Mouse (Mus musculus) gastrocnemius, postnatal 4 days (tissue): ENCODE results near the gene Psmd4. TPM values are rescaled to one million over a fixed set of nuclear protein-coding genes. Genes with fewer than 3 reads are reported as not detected.
"Not testable (repeated sequence)": the region's sequence is repeated elsewhere in the genome, so short reads cannot be mapped to it uniquely, and the experiment has no call there.

Experiments
- DNase-seq, 2 experiments: peaks; one replicate each; pipeline ENCODE4 v3.0.0; 2021 to 2022; ENCODE audit warnings: low spot score in 2 of 2, mixed read lengths in 2 of 2
- long read RNA-seq, 2 experiments: library from polyadenylated mRNA; stranded (forward); transcript quantifications; one replicate each; pipeline ENCODE4 v2.0.0; 2021
- total RNA-seq, 2 experiments: library from RNA; stranded (reverse); gene quantifications; 2 replicates each; pipeline ENCODE4 v1.2.3; 2021

Psmd4 gene
- 100 to 1,000 TPM; 175 to 200 TPM for total RNA-seq
- long read RNA-seq, experiment 1, transcript Psmd4-201 (10 exons, 1,276 nt) = minor isoform, 103 of 266 reads
- long read RNA-seq, experiment 1, transcript Psmd4-202 (10 exons, 1,332 nt) = major isoform, 139 of 266 reads
- long read RNA-seq, experiment 1, partial matches to known transcripts = 9 of 266 reads
- long read RNA-seq, experiment 1, other reads (novel, unspliced or antisense) = 12 of 266 reads
- long read RNA-seq, experiment 2, transcript Psmd4-202 (10 exons, 1,332 nt) = major isoform, 138 of 302 reads
- long read RNA-seq, experiment 2, transcript Psmd4-201 (10 exons, 1,276 nt) = minor isoform, 110 of 302 reads
- long read RNA-seq, experiment 2, transcript Psmd4-203 (9 exons, 1,756 nt) = minor isoform, 5 of 302 reads
- long read RNA-seq, experiment 2, partial matches to known transcripts = 21 of 302 reads
- long read RNA-seq, experiment 2, other reads (novel, unspliced or antisense) = 27 of 302 reads

DNA sequence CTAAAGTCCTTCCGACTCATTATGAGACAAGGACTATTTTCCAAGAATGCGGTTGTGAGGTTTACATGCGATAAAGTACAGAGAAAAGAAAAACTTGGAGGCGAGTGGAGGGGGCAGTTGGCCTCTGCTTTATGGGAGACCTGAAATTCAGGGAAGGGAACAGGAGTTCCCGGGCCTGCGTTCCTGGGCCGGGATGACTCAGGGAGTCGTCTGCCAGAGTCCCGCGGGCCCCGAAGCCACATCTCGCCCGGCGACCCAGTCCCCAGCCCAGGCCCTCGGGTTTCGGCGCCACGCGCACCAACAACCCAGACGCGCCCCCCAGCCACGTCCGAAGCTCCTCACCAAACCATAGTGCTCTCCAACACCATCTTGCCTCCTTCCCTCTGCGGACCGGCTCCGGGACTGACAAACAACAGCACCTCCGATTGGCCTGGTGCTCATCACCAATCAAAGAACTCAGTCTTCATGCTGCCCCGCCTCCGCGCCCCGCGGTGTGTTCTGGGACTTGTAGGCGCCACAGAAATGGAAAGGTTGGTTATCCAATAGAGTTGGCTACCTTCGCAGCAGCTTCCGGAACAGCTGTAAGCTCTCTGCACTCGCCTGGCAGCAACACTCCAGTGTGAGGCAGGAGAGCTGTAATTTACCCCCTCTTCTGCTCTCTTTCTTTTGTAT lies at the start of gene Psmd4:
Psmd4 (minus strand) TSS at position 449 of the 672 bp plus-strand sequence.
- peak; percentile 92 to 96 for DNase-seq

DNA sequence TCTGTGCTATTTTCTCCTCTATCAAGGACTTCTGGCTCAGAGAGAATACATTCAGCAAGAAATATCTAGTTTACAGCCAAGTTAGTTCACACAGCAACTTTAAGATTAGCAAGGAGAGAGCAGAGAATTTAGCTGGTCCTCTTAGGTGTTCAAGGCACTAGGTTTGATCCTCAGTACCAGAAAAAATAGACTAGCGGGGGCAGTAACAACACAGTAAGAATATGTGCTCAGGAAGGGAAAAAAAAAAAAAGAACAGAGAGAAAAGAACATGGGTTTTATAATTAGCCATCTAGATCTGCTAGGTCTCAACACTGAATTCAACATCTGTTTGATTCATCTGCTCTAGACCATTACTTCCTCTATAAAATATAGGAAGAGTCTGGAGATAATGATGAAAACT lies 45.7 kb upstream of the Psmd4 start:
- no peak for DNase-seq

GRCm38 (mm10) chr3:95071606-95072005 lies 29.2 kb upstream of the Psmd4 start:
- no peak for DNase-seq

- DNase-seq = no peak
These were observed 24.2 kb upstream of the Psmd4 start for GRCm38 (mm10) chr3:95066570-95066969.

- DNase-seq = no peak
These were observed 23.7 kb upstream of the Psmd4 start for GRCm38 (mm10) chr3:95066095-95066494.

DNA sequence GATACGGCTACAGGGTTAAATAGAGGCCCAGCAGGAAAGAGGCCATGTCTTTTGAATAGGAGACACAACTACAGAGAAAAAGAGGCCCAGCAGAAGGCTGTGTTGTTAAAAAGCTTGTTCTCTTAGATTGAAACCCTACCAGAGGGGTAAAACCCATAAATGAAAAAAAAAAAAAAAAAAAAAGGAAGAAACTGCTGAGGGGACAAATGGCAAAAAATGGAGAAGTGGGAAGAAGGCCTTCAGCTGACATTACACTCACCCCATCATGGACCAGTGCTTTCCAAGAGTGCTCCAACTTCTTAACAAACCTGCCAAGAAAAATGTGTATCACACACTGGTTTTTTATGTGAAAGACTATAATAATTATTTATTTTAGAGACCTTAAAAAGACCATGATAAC lies 23.1 kb upstream of the Psmd4 start:
- no peak for DNase-seq

- DNase-seq = no peak
These were observed 21.3 kb upstream of the Psmd4 start for GRCm38 (mm10) chr3:95063741-95064140.

DNA sequence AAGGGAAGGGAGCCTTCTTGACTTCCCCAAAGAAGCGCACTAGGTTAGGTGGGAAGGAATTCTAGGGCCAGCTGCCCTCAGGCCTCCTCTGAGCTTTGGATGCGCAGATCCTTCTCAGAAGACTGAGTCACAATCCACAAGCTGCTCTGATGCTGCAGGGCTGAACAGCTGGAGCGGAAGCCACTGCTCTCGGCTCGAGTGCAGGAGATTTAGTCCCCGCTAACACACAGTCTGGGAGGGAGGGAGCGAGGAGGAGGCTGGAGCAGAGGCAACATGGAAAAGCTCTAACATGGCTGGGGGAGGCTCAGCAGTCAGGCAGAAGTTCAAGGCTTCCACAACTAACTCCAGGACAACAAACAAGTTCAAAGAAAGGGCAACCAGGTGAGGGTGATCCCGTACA lies 15.7 kb upstream of the Psmd4 start:
- no peak for DNase-seq

DNA sequence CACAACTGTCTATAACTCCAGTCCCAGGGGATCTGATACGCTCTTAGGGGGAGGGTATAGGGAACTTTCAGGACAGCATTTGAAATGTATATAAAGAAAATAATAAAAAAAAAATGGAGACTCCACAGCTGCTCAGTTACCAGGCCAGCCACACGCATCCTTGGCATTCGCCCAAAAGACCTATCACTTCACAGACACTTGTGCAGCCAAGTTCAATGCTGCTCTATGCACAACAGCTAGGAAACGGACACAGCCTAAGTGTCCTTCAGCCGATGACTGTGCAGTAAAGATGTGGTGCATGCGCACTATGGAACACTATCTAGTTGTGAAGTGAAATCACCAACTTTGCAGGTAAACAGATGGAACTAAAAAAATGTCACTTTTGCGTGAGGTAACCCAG lies 13.9 kb upstream of the Psmd4 start:
- DNase-seq = no peak

- DNase-seq = no peak
These were observed 12.3 kb upstream of the Psmd4 start for GRCm38 (mm10) chr3:95054481-95055260.

DNA sequence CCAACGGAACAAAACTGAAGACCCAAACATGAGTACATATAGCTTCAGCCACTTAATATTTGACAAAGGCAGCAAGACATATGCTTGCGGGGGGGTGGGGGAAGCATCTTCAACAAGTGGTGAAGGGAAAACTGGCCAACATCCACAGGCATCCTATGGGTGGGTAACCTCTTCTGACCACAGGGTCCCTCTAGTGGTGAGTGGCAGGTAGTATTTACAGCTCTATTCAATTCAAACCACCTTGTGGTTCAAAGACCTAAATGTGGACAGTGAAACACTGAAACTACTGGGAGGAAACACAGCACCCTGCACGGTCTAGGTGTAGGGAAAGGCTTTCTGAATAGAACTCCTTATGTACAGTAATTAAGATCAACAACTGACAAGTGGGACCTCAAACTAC lies 11.3 kb upstream of the Psmd4 start:
- no peak for DNase-seq

GRCm38 (mm10) chr3:95052959-95053358 lies 10.5 kb upstream of the Psmd4 start:
- DNase-seq = peak in 1 of 2 experiments; percentile 36

DNA sequence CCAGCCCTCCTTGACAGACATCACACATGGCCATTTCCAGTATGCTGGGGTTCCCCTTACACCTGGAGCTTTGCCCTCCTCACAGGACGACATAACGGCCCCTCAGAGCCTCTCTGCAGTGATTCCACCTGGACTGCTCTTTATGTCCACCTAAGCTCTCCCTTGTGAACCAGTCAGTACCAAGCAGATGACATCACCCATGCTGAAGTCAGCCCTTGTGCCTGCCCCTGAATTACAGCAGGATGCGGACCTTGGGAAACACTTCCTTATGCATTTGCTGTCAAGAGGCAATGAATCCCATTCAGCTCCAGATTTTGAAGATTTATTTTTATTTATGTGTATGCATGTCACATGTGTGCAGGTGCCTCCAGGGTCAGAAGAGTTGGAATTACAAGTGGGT lies 5.5 kb upstream of the Psmd4 start:
- DNase-seq = no peak

DNA sequence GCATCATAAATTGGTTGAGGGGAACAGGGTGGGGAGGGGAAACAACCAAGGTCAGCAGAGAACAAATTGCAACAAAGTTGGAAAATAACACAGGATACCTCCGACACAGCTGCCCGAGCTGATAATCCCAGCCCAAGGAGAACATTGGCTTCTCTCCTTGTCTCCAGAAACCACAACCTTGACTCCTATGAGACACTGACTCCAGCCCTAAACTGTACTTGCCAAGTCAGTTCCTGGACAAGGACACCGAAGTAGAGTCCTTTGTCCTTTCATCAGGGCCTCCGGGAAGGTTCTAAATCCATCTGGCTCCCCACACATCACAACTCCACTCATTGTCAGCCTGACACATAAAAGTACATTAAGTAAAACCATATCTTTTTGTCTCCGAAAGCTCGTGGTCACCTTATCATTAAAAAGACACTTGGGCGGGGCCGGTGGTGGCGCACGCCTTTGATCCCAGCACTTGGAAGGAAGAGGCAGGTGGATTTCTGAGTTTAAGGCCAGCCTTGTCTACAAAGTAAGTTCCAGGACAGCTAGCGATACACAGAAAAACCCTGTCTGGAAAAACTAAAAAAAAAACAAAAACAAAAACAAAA lies 4.1 kb upstream of the Psmd4 start:
- DNase-seq = no peak

- no peak for DNase-seq
These were observed 837 bp upstream of the Psmd4 start for GRCm38 (mm10) chr3:95043251-95043650.

DNA sequence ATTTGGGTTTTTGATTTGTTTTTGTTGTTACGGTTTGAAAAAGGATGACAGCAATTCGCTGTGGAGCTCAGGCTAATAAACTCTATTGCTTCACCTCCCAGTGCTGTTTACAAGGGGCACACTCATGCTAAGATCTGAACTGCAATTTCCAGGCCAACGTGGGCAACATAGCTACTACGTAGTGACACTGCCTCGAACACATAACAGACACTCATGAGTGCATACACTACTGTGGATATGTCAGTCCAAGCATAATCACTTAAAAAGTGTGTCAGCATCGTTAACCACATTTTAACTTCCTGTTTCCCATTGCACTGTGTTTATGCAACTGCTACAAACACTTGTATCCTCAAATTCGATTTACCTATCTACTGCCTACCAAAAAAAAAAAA lies 420 bp upstream of the Psmd4 start:
- no peak for DNase-seq

- no peak for DNase-seq
These were observed 789 bp downstream of the Psmd4 start for GRCm38 (mm10) chr3:95041625-95042024.

GRCm38 (mm10) chr3:95029953-95030352 lies 12.5 kb downstream of the Psmd4 start:
- DNase-seq = no peak

DNA sequence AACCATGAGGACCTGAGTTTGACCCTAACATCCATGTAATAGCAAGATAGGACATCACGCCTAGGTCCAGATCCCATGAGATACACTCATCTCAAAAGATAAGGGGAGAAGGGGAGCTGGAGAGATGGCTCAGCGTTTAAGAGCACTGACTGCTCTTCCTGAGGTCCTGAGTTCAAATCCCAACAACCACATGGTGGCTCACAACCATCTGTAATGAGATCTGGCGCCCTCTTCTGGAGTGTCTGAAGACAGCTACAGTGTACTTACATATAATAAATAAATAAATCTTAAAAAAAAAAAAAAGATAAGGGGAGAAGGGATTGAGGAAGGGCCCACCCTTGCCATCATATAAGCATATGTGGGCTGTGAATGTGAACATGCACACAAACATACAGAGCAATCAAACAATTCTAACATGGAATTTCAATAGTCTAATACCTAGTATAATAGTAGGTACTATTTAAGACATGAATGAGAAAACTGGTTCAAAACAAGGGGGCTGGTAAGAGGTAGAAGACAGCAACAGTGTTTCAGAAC lies 13.1 kb downstream of the Psmd4 start:
- not testable (repeated sequence) for DNase-seq

- DNase-seq = no peak
These were observed 13.8 kb downstream of the Psmd4 start for GRCm38 (mm10) chr3:95028603-95029002.

- DNase-seq = no peak
These were observed 14.7 kb downstream of the Psmd4 start for GRCm38 (mm10) chr3:95027701-95028100.
